In genomic region chr15:93588401-93588800, GRCm38 (mm10) we compare ENCODE assay signal across 17 mouse cellular contexts. TPM values are rescaled to one million over a fixed set of nuclear protein-coding genes. Genes with fewer than 3 reads are reported as not detected.
DNase-seq lines count a peak whose midpoint lies in the region; ATAC-seq and TF ChIP-seq lines count a peak whose summit lies in the region.
"Had no signal": no experiment of that assay in that cellular context is flagged by ENCODE, and none has a peak within 500 bp of the region (broad histone marks: within the 10 kb centered on the region; RNA-seq: fewer than 3 reads in every experiment).

No protein-coding gene starts in this region.

- H3K27ac ChIP-seq in heart, embryonic 14.5 days (replicated peaks in 1 of 2; ENCODE audit: control insufficient read depth in 1 of 2, insufficient read depth in 1 of 2, low read depth in 2 of 2, low read length in 2 of 2), result peak overlapping the region; percentile 37 to 51
- H3K27ac ChIP-seq in heart, adult 2 months, result no peak overlapping the region
- H3K27ac ChIP-seq in lung, embryonic 16.5 days (ENCODE audit: low read length), result peak overlapping the region; percentile 53
- peak overlapping the region; percentile 39; the same call in 1 of the 2 replicates for H3K27ac ChIP-seq in intestine, embryonic 16.5 days (ENCODE audit: low read length)
- H3K27ac ChIP-seq: hindbrain, embryonic 13.5 days; liver, embryonic 12.5 days; midbrain, embryonic 12.5 days had no signal

- no peak for TF ChIP-seq POLR2A in heart, adult 2 months (IDR thresholded peaks at IDR 0.05; ENCODE audit: insufficient read depth, low read depth, low read length)

- DNase-seq in heart, adult 2 months, result no peak
- DNase-seq in lung, postnatal 25 days (ENCODE audit: low spot score), result no peak
- no peak for DNase-seq in urinary bladder, postnatal 10 days (ENCODE audit: low spot score)
- DNase-seq: cerebellum, adult 18-20 months; kidney, adult 18-20 months; kidney, postnatal 14 days; lung, postnatal 14 days; retina, postnatal 1 day had no signal

- H3K4me3 ChIP-seq in heart, embryonic 14.5 days (ENCODE audit: control insufficient read depth in 1 of 2, insufficient read depth in 1 of 2, low read depth in 1 of 2, low read length in 2 of 2), result no peak overlapping the region
- H3K4me3 ChIP-seq in heart, adult 2 months, result no peak overlapping the region
- no peak overlapping the region for H3K4me3 ChIP-seq in lung, embryonic 16.5 days (ENCODE audit: low read length)
- no peak overlapping the region for H3K4me3 ChIP-seq in intestine, embryonic 16.5 days (ENCODE audit: low read length)
- H3K4me3 ChIP-seq: hindbrain, embryonic 13.5 days; liver, embryonic 12.5 days; midbrain, embryonic 12.5 days had no signal

- WGBS in heart, embryonic 14.5 days, result 68% methylated on average over 6 of the region's 6 CpGs
- WGBS in heart, adult 2 months, result 51% methylated on average over 6 of the region's 6 CpGs
- 52% methylated on average over 6 of the region's 6 CpGs for WGBS in lung, embryonic 16.5 days
- WGBS in intestine, embryonic 16.5 days, result 52% methylated on average over 6 of the region's 6 CpGs

- H3K9ac ChIP-seq in heart, embryonic 14.5 days (ENCODE audit: low read length), result peak overlapping the region; percentile 21; the same call in 1 of the 2 replicates
- H3K9ac ChIP-seq in heart, adult 2 months (ENCODE audit: low read depth, low read length), result no peak overlapping the region
- no peak overlapping the region for H3K9ac ChIP-seq in lung, embryonic 16.5 days (ENCODE audit: low read length)
- no peak overlapping the region for H3K9ac ChIP-seq in intestine, embryonic 16.5 days (ENCODE audit: low read depth, low read length)
- H3K9ac ChIP-seq: hindbrain, embryonic 13.5 days; liver, embryonic 12.5 days; midbrain, embryonic 12.5 days had no signal

- H3K9me3 ChIP-seq in heart, embryonic 14.5 days (ENCODE audit: control insufficient read depth, low read length), result no peaks in the 10 kb centered on the region
- no peaks in the 10 kb centered on the region for H3K9me3 ChIP-seq in lung, embryonic 16.5 days (ENCODE audit: control insufficient read depth, low read length)
- no peaks in the 10 kb centered on the region for H3K9me3 ChIP-seq in intestine, embryonic 16.5 days (ENCODE audit: control insufficient read depth, low read length)
- H3K9me3 ChIP-seq: hindbrain, embryonic 13.5 days; liver, embryonic 12.5 days; midbrain, embryonic 12.5 days had no signal

- no peak overlapping the region for H3K4me2 ChIP-seq in heart, embryonic 14.5 days (ENCODE audit: low read length)
- no peak overlapping the region for H3K4me2 ChIP-seq in lung, embryonic 16.5 days (ENCODE audit: low read depth, low read length)
- H3K4me2 ChIP-seq in intestine, embryonic 16.5 days (ENCODE audit: low read depth, low read length), result no peak overlapping the region
- H3K4me2 ChIP-seq: hindbrain, embryonic 13.5 days; liver, embryonic 12.5 days; midbrain, embryonic 12.5 days had no signal

- no peak for TF ChIP-seq CTCF in heart, adult 2 months (IDR thresholded peaks at IDR 0.05)

- 0 out of 2 replicates have a peak, but pooled peaks cover 1% of the 10 kb centered on the region for H3K79me2 ChIP-seq in heart, adult 2 months (replicated peaks; ENCODE audit: control insufficient read depth, insufficient read depth, low read length)

- peaks cover 18 to 62% of the 10 kb centered on the region in 2 experiments for H3K4me1 ChIP-seq in heart, embryonic 14.5 days (ENCODE audit: control insufficient read depth in 2 of 2, insufficient read depth in 2 of 2, low read length in 2 of 2)
- H3K4me1 ChIP-seq in heart, adult 2 months (ENCODE audit: control insufficient read depth, insufficient read depth, low read length), result peaks cover 7% of the 10 kb centered on the region
- peaks cover 22% of the 10 kb centered on the region for H3K4me1 ChIP-seq in lung, embryonic 16.5 days (replicated peaks; ENCODE audit: control insufficient read depth, insufficient read depth, low read length)
- H3K4me1 ChIP-seq in intestine, embryonic 16.5 days (ENCODE audit: control insufficient read depth, insufficient read depth, low read length), result peaks cover 23% of the 10 kb centered on the region

- no peak for ATAC-seq in heart, embryonic 14.5 days (ENCODE audit: insufficient number of reproducible peaks, insufficient read depth, low FRiP score, low read depth)
- no peak for ATAC-seq in lung, embryonic 16.5 days (ENCODE audit: low read depth)
- no peak for ATAC-seq in intestine, embryonic 16.5 days
- no peak for ATAC-seq in megakaryocyte progenitor cell, adult 5-6 weeks (replicated peaks; ENCODE audit: poor library complexity)
- ATAC-seq: forebrain, embryonic 14.5 days; liver, embryonic 12.5 days had no signal

- peaks cover 7% of the 10 kb centered on the region for H3K36me3 ChIP-seq in heart, embryonic 14.5 days (ENCODE audit: control insufficient read depth, insufficient read depth, low read length)
- H3K36me3 ChIP-seq in heart, adult 2 months (ENCODE audit: control insufficient read depth, insufficient read depth, low read length), result peaks cover 2% of the 10 kb centered on the region; the same call in 1 of the 2 replicates
- H3K36me3 ChIP-seq in lung, embryonic 16.5 days (ENCODE audit: control insufficient read depth, insufficient read depth, low read length), result no peaks in the 10 kb centered on the region
- H3K36me3 ChIP-seq in intestine, embryonic 16.5 days (ENCODE audit: control insufficient read depth, insufficient read depth, low read length), result no peaks in the 10 kb centered on the region
- H3K36me3 ChIP-seq: G1E; hindbrain, embryonic 13.5 days; midbrain, embryonic 12.5 days had no signal

- no peak for TF ChIP-seq EP300 in heart, adult 2 months (IDR thresholded peaks at IDR 0.05; ENCODE audit: insufficient read depth, low read depth, low read length)

- intact Hi-C loops in heart, adult 2 months (cut with DNase I), result no loop called here

- H3K27me3 ChIP-seq in heart, embryonic 14.5 days (ENCODE audit: control insufficient read depth, insufficient read depth, low read length), result no peaks in the 10 kb centered on the region
- no peaks in the 10 kb centered on the region for H3K27me3 ChIP-seq in heart, adult 2 months (ENCODE audit: control insufficient read depth, insufficient read depth, low read length)
- no peaks in the 10 kb centered on the region for H3K27me3 ChIP-seq in lung, embryonic 16.5 days (ENCODE audit: control insufficient read depth, insufficient read depth, low read depth, low read length)
- no peaks in the 10 kb centered on the region for H3K27me3 ChIP-seq in intestine, embryonic 16.5 days (replicated peaks; ENCODE audit: control insufficient read depth, insufficient read depth, low read length)
- H3K27me3 ChIP-seq: hindbrain, embryonic 13.5 days; liver, embryonic 12.5 days had no signal

RNA-seq across cellular contexts. Expression of gene Prickle1, which starts 7.3 kb away (rescaled TPM):
- 40.4 and 40.6 TPM in 2 replicates for polyA plus RNA-seq in heart, embryonic 14.5 days (2014; fragmentation: Nextera tagmentation; extraction: Ambion mirVana)
- 10 to 100 TPM; 11.2 to 18.6 TPM for total RNA-seq in heart, adult 2 months (2021)
- polyA plus RNA-seq in heart, adult 2 months (2012; rRNA removed), result 8.6 and 11.5 TPM in 2 replicates
- polyA plus RNA-seq in lung, embryonic 16.5 days (2015; fragmentation: Nextera tagmentation; extraction: Ambion mirVana), result 24.0 and 25.6 TPM in 2 replicates
- 18.1 TPM in 2 replicates for polyA plus RNA-seq in intestine, embryonic 16.5 days (2015; fragmentation: Nextera tagmentation; extraction: Ambion mirVana)
- 1.8 and 2.0 TPM in 2 replicates for total RNA-seq in megakaryocyte progenitor cell, adult 5-6 weeks (2015)
- total RNA-seq in megakaryocyte progenitor cell, adult 5-6 weeks (2017), result 1.7 and 2.3 TPM in 2 replicates
- polyA plus RNA-seq: G1E had no signal
